Mouse (Mus musculus) forebrain, embryonic 14.5 days (tissue): ENCODE measurements at regions not wholly inside any gene's neighbourhood (a gene's known extent, or its start where the extent isn't known, plus 50 kb on each side); places are given as distances from the start of the nearest gene placed in this dataset.
"Not testable (repeated sequence)": the region's sequence is repeated elsewhere in the genome, so short reads cannot be mapped to it uniquely, and the experiment has no call there.

Experiments
- ATAC-seq: fragments of 200-750 bp; cut with Nextera tagmentation; 2 replicates; pipeline ENCODE4 v1.8.0; 2017; ENCODE audit warnings: mild to moderate bottlenecking, moderate library complexity
- DNase-seq: peaks from one replicate; pipeline ENCODE4 v3.0.0-alpha.2; 2015; ENCODE audit warnings: low spot score
- H3K27ac ChIP-seq: fragments of 300-500 bp; sonication (generic); 2 replicates; pipeline ENCODE4 v1.5.1; 2014; ENCODE audit warnings: low read depth, mild to moderate bottlenecking, control low read depth, low read length, moderate library complexity
- H3K27me3 ChIP-seq: fragments of 300-500 bp; sonication (generic); replicated peaks from 2 replicates; pipeline ENCODE4 v1.6.1; 2014; ENCODE audit warnings: low read length, control low read depth, mixed read lengths; ENCODE audit not compliant: control insufficient read depth, insufficient read depth
- H3K36me3 ChIP-seq: fragments of 300-500 bp; sonication (generic); 2 replicates; pipeline ENCODE4 v1.6.1; 2014; ENCODE audit warnings: low read length, control low read depth; ENCODE audit not compliant: control insufficient read depth, insufficient read depth
- H3K4me1 ChIP-seq: fragments of 300-500 bp; sonication (generic); 2 replicates; pipeline ENCODE4 v1.6.1; 2014; ENCODE audit warnings: antibody characterized with exemption, low read length, control low read depth; ENCODE audit not compliant: control insufficient read depth, insufficient read depth
- H3K4me2 ChIP-seq: fragments of 300-500 bp; sonication (generic); 2 replicates; pipeline ENCODE4 v1.6.1; 2014; ENCODE audit warnings: mild to moderate bottlenecking, control low read depth, low read length
- H3K4me3 ChIP-seq: fragments of 300-500 bp; sonication (generic); 2 replicates; pipeline ENCODE4 v1.5.1; 2014; ENCODE audit warnings: low read depth, low read length, control low read depth
- H3K9ac ChIP-seq: fragments of 300-500 bp; sonication (generic); 2 replicates; pipeline ENCODE4 v1.6.1; 2014; ENCODE audit warnings: mild to moderate bottlenecking, low read length, control low read depth, moderate library complexity
- H3K9me3 ChIP-seq: fragments of 300-500 bp; sonication (generic); replicated peaks from 2 replicates; pipeline ENCODE4 v1.6.1; 2016; ENCODE audit warnings: low read length, control low read depth, mixed read lengths; ENCODE audit not compliant: control insufficient read depth
- WGBS: fragments of 180-500 bp; shearing (Covaris S2); extraction: QIAGEN DNeasy Blood & Tissue Kit; methylation state at CpG from one replicate; pipeline ENCODE4 v1.1.7; 2014; 5-methylcytosine and 5-hydroxymethylcytosine counted together

DNA sequence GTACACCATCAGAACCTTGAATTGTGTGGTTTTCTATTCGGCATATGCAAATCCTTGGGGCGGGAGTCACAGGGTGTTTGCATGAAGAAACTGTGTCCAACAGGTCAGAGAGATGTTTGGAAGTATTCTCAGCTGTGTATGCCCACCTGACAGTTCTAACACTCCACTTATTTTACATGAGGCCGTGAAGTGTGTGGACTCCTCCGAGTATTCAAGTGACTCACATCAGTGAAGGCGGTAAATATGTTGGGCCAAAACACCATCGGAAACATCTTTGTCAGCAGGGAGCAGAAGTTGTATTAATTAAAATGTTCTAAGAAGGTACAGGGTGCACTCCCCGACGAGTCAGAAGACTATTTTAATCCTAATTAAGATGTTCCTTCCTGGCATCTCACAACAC, 79.8 kb upstream of the Zbtb18 start:
- DNase-seq (no peak), ATAC-seq (no peak)
- H3K36me3 ChIP-seq = no peaks in the 10 kb centered on the region
- no peaks in the 10 kb centered on the region for H3K9me3 ChIP-seq
- H3K9ac ChIP-seq = no peak overlapping the region
- no peak overlapping the region for H3K4me2 ChIP-seq
- H3K27me3 ChIP-seq = no peaks in the 10 kb centered on the region
- no peak overlapping the region for H3K4me3 ChIP-seq
- 0 out of 2 replicates have a peak, but pooled peaks cover 4% of the 10 kb centered on the region for H3K4me1 ChIP-seq
- H3K27ac ChIP-seq = no peak overlapping the region
- 93% methylated on average over 8 of the region's 8 CpGs for WGBS

GRCm38 (mm10) chr1:177348400-177349092, 90.5 kb upstream of the Akt3 start:
- WGBS = 94% methylated on average over 17 of the region's 17 CpGs
- Histone ChIP-seq H3K4me1 (0 out of 2 replicates have a peak, but pooled peaks cover 4% of the 10 kb centered on the region), H3K9ac (no peak overlapping the region), H3K27ac (no peak overlapping the region), H3K4me2 (no peak overlapping the region), H3K36me3 (no peaks in the 10 kb centered on the region), H3K9me3 (no peaks in the 10 kb centered on the region), H3K27me3 (no peaks in the 10 kb centered on the region), H3K4me3 (no peak overlapping the region)
- ATAC-seq (no peak), DNase-seq (no peak)

- ATAC-seq = no peak
- Histone ChIP-seq H3K4me1 (0 out of 2 replicates have a peak, but pooled peaks cover 4% of the 10 kb centered on the region), H3K9me3 (no peaks in the 10 kb centered on the region), H3K9ac (no peak overlapping the region), H3K27me3 (no peaks in the 10 kb centered on the region), H3K4me2 (no peak overlapping the region), H3K27ac (no peak overlapping the region), H3K4me3 (no peak overlapping the region), H3K36me3 (no peaks in the 10 kb centered on the region)
- WGBS = 26% methylated on average over 4 of the region's 4 CpGs
- no peak for DNase-seq
Measured at GRCm38 (mm10) chr1:177347208-177347607, 89.2 kb upstream of the Akt3 start.

GRCm38 (mm10) chr1:177346540-177346939, 88.5 kb upstream of the Akt3 start:
- ATAC-seq = no peak
- DNase-seq = no peak
- H3K9me3 ChIP-seq = no peaks in the 10 kb centered on the region
- H3K36me3 ChIP-seq = no peaks in the 10 kb centered on the region
- H3K4me3 ChIP-seq = no peak overlapping the region
- no peaks in the 10 kb centered on the region for H3K27me3 ChIP-seq
- H3K9ac ChIP-seq = no peak overlapping the region
- H3K4me1 ChIP-seq = 0 out of 2 replicates have a peak, but pooled peaks cover 4% of the 10 kb centered on the region
- H3K27ac ChIP-seq = no peak overlapping the region
- 76% methylated on average over 6 of the region's 6 CpGs for WGBS
- H3K4me2 ChIP-seq = no peak overlapping the region

DNA sequence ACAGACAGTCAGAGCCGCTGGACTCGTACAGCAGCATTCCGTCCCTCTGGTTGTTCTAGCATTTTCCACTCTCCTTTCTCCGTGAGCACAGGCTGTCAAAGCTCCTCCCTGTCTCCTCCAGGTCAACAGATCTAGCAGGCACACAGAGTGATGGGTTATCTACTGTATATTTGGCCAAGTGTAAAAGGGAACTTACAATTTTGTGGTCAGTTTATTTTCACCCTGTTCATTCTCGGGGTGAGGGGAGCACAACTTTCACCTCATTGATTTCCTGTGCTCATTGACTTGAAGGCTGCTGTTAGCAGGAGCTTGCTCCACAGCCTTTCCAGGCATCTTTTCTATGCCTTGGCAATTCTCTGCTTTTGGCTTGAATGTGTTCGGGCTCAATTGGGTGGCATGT, 87.5 kb upstream of the Akt3 start:
- Histone ChIP-seq H3K4me3 (no peak overlapping the region), H3K4me2 (no peak overlapping the region), H3K36me3 (no peaks in the 10 kb centered on the region), H3K9me3 (no peaks in the 10 kb centered on the region), H3K27ac (no peak overlapping the region), H3K9ac (no peak overlapping the region), H3K4me1 (0 out of 2 replicates have a peak, but pooled peaks cover 4% of the 10 kb centered on the region), H3K27me3 (no peaks in the 10 kb centered on the region)
- ATAC-seq (no peak), DNase-seq (no peak)
- 95% methylated on average over 6 of the region's 6 CpGs for WGBS

GRCm38 (mm10) chr1:177343949-177344348, 85.9 kb upstream of the Akt3 start:
- no peaks in the 10 kb centered on the region for H3K27me3 ChIP-seq
- no peak overlapping the region for H3K4me2 ChIP-seq
- WGBS = 83% methylated on average over 4 of the region's 4 CpGs
- ATAC-seq (no peak), DNase-seq (no peak)
- 0 out of 2 replicates have a peak, but pooled peaks cover 4% of the 10 kb centered on the region for H3K4me1 ChIP-seq
- H3K9ac ChIP-seq = no peak overlapping the region
- no peaks in the 10 kb centered on the region for H3K9me3 ChIP-seq
- no peak overlapping the region for H3K27ac ChIP-seq
- H3K36me3 ChIP-seq = no peaks in the 10 kb centered on the region
- H3K4me3 ChIP-seq = no peak overlapping the region

DNA sequence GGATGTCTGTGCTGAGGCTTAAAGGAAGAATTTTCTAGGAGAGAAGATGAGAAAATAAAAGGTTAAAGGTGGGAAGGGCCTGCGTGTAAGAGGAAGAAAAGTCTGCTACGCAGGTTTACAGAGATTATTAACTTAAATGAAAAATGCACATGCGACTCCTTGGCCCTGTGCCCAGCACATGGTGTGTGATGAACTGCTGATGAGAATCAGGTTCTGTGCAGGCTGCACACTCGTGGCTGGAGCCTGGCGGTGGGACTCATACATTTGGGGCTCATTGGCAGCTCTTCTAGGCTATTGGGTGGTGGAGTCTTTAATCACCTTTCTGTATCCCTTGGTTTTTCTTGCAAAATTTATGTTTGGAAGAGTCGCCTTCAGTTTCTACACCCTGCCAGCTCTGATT, 85.1 kb upstream of the Akt3 start:
- H3K4me1 ChIP-seq = peaks cover 6% of the 10 kb centered on the region; the same call in 1 of the 2 replicates
- no peaks in the 10 kb centered on the region for H3K36me3 ChIP-seq
- H3K27me3 ChIP-seq = no peaks in the 10 kb centered on the region
- DNase-seq (peak; percentile 71), ATAC-seq (no peak)
- H3K4me3 ChIP-seq = no peak overlapping the region
- 26% methylated on average over 6 of the region's 6 CpGs for WGBS
- no peak overlapping the region for H3K27ac ChIP-seq
- H3K4me2 ChIP-seq = no peak overlapping the region
- no peaks in the 10 kb centered on the region for H3K9me3 ChIP-seq
- no peak overlapping the region for H3K9ac ChIP-seq

DNA sequence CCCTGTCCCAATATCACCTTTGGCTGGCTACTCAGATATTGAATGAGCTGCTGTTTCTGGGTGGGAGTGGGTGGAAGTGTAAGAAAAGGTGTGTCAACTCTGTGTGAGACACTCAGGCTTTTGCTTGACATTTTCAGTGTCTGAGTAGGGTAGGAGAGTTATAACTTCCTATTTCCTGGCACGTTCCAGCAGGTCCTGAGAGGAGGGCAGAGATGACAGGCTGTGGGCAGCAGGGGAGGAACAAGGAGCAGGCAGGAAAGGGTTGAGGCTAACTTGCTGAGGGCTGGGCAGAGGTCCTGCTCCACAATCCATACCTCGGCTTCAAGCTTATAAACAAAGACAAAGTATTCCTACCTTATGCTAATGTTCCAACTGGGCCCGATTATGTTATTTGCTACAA, 82.2 kb upstream of the Akt3 start:
- Histone ChIP-seq H3K4me3 (no peak overlapping the region), H3K9me3 (no peaks in the 10 kb centered on the region), H3K9ac (no peak overlapping the region), H3K4me1 (peaks cover 3% of the 10 kb centered on the region; the same call in 1 of the 2 replicates), H3K27me3 (no peaks in the 10 kb centered on the region), H3K4me2 (no peak overlapping the region), H3K36me3 (no peaks in the 10 kb centered on the region), H3K27ac (no peak overlapping the region)
- DNase-seq = no peak
- ATAC-seq = no peak
- 62% methylated on average over 3 of the region's 3 CpGs for WGBS

DNA sequence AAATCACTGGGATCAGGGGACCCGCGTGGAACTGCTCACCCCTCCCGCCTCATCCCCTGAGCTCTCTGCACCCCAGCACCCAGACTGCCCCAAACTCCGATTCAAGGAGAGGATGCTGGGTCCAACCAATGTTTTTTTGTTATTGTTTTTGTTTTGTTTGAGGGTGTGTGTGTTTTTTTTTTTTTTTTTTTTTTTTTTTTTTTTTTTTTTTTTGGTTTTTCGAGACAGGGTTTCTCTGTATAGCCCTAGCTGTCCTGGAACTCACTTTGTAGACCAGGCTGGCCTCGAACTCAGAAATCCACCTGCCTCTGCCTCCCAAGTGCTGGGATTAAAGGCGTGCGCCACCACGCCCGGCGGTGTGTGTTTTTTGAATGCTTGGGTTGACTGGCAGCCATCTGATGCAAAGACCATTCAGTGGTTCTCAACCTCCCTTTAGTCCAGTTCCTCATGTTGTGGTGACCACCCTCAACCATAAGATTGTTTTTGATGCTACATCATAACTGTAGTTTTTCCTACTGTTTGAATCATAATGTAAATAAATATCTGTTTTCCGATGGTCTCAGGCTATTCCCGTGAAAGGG, 81.3 kb upstream of the Akt3 start:
- WGBS = 50% methylated on average over 11 of the region's 13 CpGs
- H3K9ac ChIP-seq = peak overlapping the region; percentile 61
- not testable (repeated sequence) for ATAC-seq

More for the DNA sequence above, 81.3 kb upstream of the Akt3 start:
- not testable (repeated sequence) for DNase-seq, H3K27me3 ChIP-seq, H3K9me3 ChIP-seq, H3K36me3 ChIP-seq, H3K4me1 ChIP-seq
- peak overlapping the region; percentile 67 for H3K4me2 ChIP-seq
- peak overlapping the region; percentile 28 for H3K4me3 ChIP-seq
- H3K27ac ChIP-seq = peak overlapping the region; percentile 83
